Mouse (Mus musculus) liver, embryonic 16.5 days (tissue): ENCODE measurements around the gene 1700016K19Rik. TPM values are rescaled to one million over a fixed set of nuclear protein-coding genes. Genes with fewer than 3 reads are reported as not detected.

Experiments used
- ATAC-seq: fragments of 200-750 bp; cut with Nextera tagmentation; 2 replicates; pipeline ENCODE4 v1.8.0; 2017; ENCODE audit warnings: low read depth, mild to moderate bottlenecking, moderate number of reproducible peaks, moderate library complexity
- H3K27ac ChIP-seq: fragments of 300-500 bp; sonication (generic); 2 replicates; pipeline ENCODE4 v1.5.1; 2014; ENCODE audit warnings: mild to moderate bottlenecking, low read length
- H3K27me3 ChIP-seq: fragments of 300-500 bp; sonication (generic); 2 replicates; pipeline ENCODE4 v1.6.1; 2014; ENCODE audit warnings: low read depth, low read length, mixed read lengths; ENCODE audit not compliant: control insufficient read depth, insufficient read depth
- H3K36me3 ChIP-seq: fragments of 300-500 bp; sonication (generic); 2 replicates; pipeline ENCODE4 v1.6.1; 2014; ENCODE audit warnings: mild to moderate bottlenecking; ENCODE audit not compliant: control insufficient read depth, insufficient read depth
- H3K4me1 ChIP-seq: fragments of 300-500 bp; sonication (generic); 2 replicates; pipeline ENCODE4 v1.6.1; 2014; ENCODE audit warnings: low read depth, low read length, mixed read lengths; ENCODE audit not compliant: control insufficient read depth
- H3K4me2 ChIP-seq: fragments of 300-500 bp; sonication (generic); 2 replicates; pipeline ENCODE4 v1.6.1; 2014; ENCODE audit warnings: low read depth, low read length, mixed read lengths
- H3K4me3 ChIP-seq: fragments of 300-500 bp; sonication (generic); 2 replicates; pipeline ENCODE4 v1.5.1; 2014; ENCODE audit warnings: low read depth, mild to moderate bottlenecking, low read length
- H3K9ac ChIP-seq: fragments of 300-500 bp; sonication (generic); 2 replicates; pipeline ENCODE4 v1.6.1; 2014; ENCODE audit warnings: low read depth, low read length
- H3K9me3 ChIP-seq: fragments of 300-500 bp; sonication (generic); replicated peaks from 2 replicates; pipeline ENCODE4 v1.6.1; 2016; ENCODE audit warnings: low read length; ENCODE audit not compliant: control insufficient read depth
- WGBS: fragments of 180-500 bp; shearing (Covaris S2); extraction: QIAGEN DNeasy Blood & Tissue Kit; methylation state at CpG from one replicate; pipeline ENCODE4 v1.1.7; 2014; ENCODE audit not compliant: insufficient replicate concordance; 5-methylcytosine and 5-hydroxymethylcytosine counted together
- polyA plus RNA-seq: library from polyadenylated mRNA; unstranded; fragments of >200 nt; fragmentation: Nextera tagmentation; extraction: Ambion mirVana; gene quantifications from 2 replicates; pipeline ENCODE4 v1.2.1, GENCODE M21; 2015

The 1700016K19Rik gene
- polyA plus RNA-seq, 1 experiment from 2014 or later: not detected

DNA sequence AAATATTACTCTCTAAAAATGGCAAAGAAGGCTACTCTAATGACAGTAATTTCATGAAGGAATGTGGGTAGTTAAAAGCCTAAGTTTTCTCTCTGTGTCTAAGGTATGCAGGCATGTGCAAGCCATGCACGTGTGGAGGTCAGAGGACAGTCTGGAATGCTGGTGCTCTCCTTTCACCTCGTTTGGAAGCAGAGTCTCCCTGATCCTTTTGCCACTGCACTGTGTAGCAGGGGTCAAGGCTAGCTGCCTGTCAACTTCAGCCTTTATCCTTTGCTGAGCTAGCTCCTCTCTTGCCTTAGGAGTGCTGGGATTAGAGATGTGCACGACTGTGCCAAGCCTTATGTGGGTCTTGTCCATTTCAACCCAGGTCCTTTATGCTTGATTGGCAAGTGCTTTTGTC is 50.8 kb downstream of the 1700016K19Rik start:
- H3K9ac ChIP-seq: no peak overlapping the region
- no peak overlapping the region for H3K4me3 ChIP-seq
- no peaks in the 10 kb centered on the region for H3K36me3 ChIP-seq
- ATAC-seq: no peak
- H3K27ac ChIP-seq: no peak overlapping the region
- H3K4me2 ChIP-seq: no peak overlapping the region
- no peaks in the 10 kb centered on the region for H3K27me3 ChIP-seq
- H3K9me3 ChIP-seq: no peaks in the 10 kb centered on the region
- no peaks in the 10 kb centered on the region; the same call in 1 of the 2 replicates for H3K4me1 ChIP-seq
- WGBS: 42% methylated on average over 3 of the region's 3 CpGs

DNA sequence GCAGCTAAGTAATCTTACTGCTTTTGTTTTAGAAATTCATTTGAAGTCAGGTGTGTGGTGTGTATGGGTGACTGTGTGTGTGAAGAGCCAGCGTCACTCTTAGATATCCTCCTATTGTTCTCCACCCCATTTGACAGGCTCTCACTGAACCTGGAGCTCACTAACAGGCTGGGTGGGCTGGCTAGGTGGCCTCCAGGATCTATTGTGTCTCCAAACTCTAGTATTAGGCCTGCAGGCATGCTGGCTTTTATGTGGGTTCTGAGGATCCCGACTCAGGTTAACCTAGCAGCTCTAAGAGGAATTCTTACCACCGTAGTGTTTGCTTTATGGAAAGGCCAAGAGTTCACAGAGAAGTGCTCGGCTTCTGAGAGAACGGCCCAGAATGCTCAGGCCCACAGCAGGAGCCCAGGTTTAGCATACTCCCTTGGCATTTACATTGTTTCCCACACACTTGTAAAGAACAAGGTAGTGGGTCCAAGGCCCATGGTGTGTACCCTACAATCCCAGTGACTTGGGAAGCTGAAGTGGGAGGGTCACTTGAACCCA is 51.3 kb downstream of the 1700016K19Rik start:
- H3K27ac ChIP-seq: no peak overlapping the region
- no peak for ATAC-seq
- H3K9ac ChIP-seq: no peak overlapping the region
- WGBS: 62% methylated on average over 5 of the region's 5 CpGs
- no peaks in the 10 kb centered on the region for H3K9me3 ChIP-seq
- H3K4me2 ChIP-seq: no peak overlapping the region
- H3K4me1 ChIP-seq: no peaks in the 10 kb centered on the region; the same call in 1 of the 2 replicates
- no peaks in the 10 kb centered on the region for H3K36me3 ChIP-seq
- H3K4me3 ChIP-seq: no peak overlapping the region
- H3K27me3 ChIP-seq: no peaks in the 10 kb centered on the region

DNA sequence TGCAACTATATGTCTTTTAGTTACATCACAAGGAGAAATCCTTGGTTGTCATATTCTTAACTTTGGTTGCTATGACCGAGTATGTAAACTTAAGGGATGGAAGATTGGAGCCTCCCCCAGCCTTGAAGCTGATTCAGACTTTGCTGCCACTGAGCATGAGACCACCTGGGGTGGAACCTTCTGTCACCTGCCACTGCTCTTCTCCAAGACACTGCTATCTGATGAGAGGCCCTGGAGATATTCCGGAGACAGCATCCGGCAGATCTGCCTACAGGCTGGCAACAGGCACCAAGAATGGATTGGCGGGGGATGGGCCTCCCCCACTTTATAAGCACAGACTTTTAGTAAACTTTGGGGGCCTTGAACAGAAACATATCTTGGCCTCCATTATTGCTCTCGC is 52.8 kb downstream of the 1700016K19Rik start:
- 81% methylated on average over 5 of the region's 5 CpGs for WGBS
- no peaks in the 10 kb centered on the region; the same call in 1 of the 2 replicates for H3K4me1 ChIP-seq
- no peaks in the 10 kb centered on the region for H3K9me3 ChIP-seq
- ATAC-seq: no peak
- H3K27ac ChIP-seq: no peak overlapping the region
- no peak overlapping the region for H3K4me3 ChIP-seq
- no peak overlapping the region for H3K9ac ChIP-seq
- no peak overlapping the region for H3K4me2 ChIP-seq
- H3K27me3 ChIP-seq: no peaks in the 10 kb centered on the region
- no peaks in the 10 kb centered on the region for H3K36me3 ChIP-seq

Other genes starting within 250 kb of the 1700016K19Rik start
- 0.04 TPM in 1 of 2 replicates, not detected in the other for gene Doc2b, start 203.9 kb upstream of the 1700016K19Rik start, polyA plus RNA-seq
- gene Rph3al, start 61.5 kb upstream of the 1700016K19Rik start, polyA plus RNA-seq: 0.47 and 0.94 TPM in 2 replicates
- 5.4 and 5.7 TPM in 2 replicates for gene Rflnb, start 27.9 kb downstream of the 1700016K19Rik start, polyA plus RNA-seq
- gene Vps53, start 179.7 kb downstream of the 1700016K19Rik start, polyA plus RNA-seq: 13.0 and 14.0 TPM in 2 replicates
- gene Fam57a, start 179.8 kb downstream of the 1700016K19Rik start, polyA plus RNA-seq: 4.1 and 5.5 TPM in 2 replicates
- 0.15 and 0.22 TPM in 2 replicates for gene Dbil5, start 217.7 kb downstream of the 1700016K19Rik start, polyA plus RNA-seq
- 10.5 and 11.3 TPM in 2 replicates for gene Gemin4, start 217.8 kb downstream of the 1700016K19Rik start, polyA plus RNA-seq
- gene Mrm3, start 243.8 kb downstream of the 1700016K19Rik start, polyA plus RNA-seq: 11.9 and 12.5 TPM in 2 replicates
- 47.4 and 50.3 TPM in 2 replicates for gene Glod4, start 243.8 kb downstream of the 1700016K19Rik start, polyA plus RNA-seq